Mouse (Mus musculus) gastrocnemius, postnatal 25 days (tissue): ENCODE results near the gene Phf1. TPM values are rescaled to one million over a fixed set of nuclear protein-coding genes. Genes with fewer than 3 reads are reported as not detected.
"Not testable (repeated sequence)": the region's sequence is repeated elsewhere in the genome, so short reads cannot be mapped to it uniquely, and the experiment has no call there.

Experiments
- DNase-seq: peaks from one replicate; pipeline ENCODE4 v3.0.0; 2022
- microRNA-seq, 2 experiments: library from miRNA; unstranded; fragments of <30 nt; microRNA quantifications; one replicate each; pipeline ENCODE4 v1.2.0; 2021; ENCODE audit warnings: borderline replicate concordance in 2 of 2
- total RNA-seq, 2 experiments: library from RNA; stranded (reverse); gene quantifications; 1 replicate in 1 of 2; 2 replicates in 1 of 2; pipeline ENCODE4 v1.2.3; 2021

Gene Phf1
- total RNA-seq, 2 experiments from 2014 or later, result 5.1 to 5.9 TPM

GRCm38 (mm10) chr17:26977354-26977753 lies 44.5 kb downstream of the Phf1 start:
- DNase-seq, result not testable (repeated sequence)

GRCm38 (mm10) chr17:26979426-26979825 lies 46.6 kb downstream of the Phf1 start:
- DNase-seq, result no peak

- DNase-seq, result no peak
Measured at GRCm38 (mm10) chr17:26981050-26981449, 48.2 kb downstream of the Phf1 start.

- no peak for DNase-seq
Measured at GRCm38 (mm10) chr17:26983382-26983781, 50.5 kb downstream of the Phf1 start.

GRCm38 (mm10) chr17:26985503-26986179 lies 52.8 kb downstream of the Phf1 start:
- DNase-seq, result no peak

Small RNA genes lying within 50 kb of the gene (microRNA-seq; reads per million reads assigned to microRNA genes)
- 0 reads per million in 2 experiments for gene Gm27775
- 0.53 to 1.5 reads per million in 2 experiments for gene Mir3083
- gene Mir6968, result 0.74 to 1.1 reads per million in 2 experiments

Other genes starting within 250 kb of the Phf1 start
- 10 to 100 TPM; 21.7 to 24.0 TPM for gene Crebrf, start 217.4 kb upstream of the Phf1 start, total RNA-seq
- gene Bnip1, start 152.0 kb upstream of the Phf1 start, total RNA-seq, result 10 to 100 TPM; 20.6 to 23.7 TPM
- not detected for gene Nkx2-5, start 88.0 kb upstream of the Phf1 start, total RNA-seq
- gene Kifc5b, start 16.0 kb upstream of the Phf1 start, total RNA-seq, result under 1 TPM; 0.31 to 0.56 TPM
- 10 to 100 TPM; 83.7 to 87.0 TPM for gene Cuta, start 6.5 kb downstream of the Phf1 start, total RNA-seq
- 1 to 10 TPM; 2.7 to 4.7 TPM for gene Syngap1, start 8.2 kb downstream of the Phf1 start, total RNA-seq
- under 1 TPM; 0.43 to 0.92 TPM for gene Zbtb9, start 40.1 kb downstream of the Phf1 start, total RNA-seq
- gene Bak1, start 96.0 kb downstream of the Phf1 start, total RNA-seq, result 10 to 100 TPM; 16.9 to 21.0 TPM
- gene Itpr3, start 124.3 kb downstream of the Phf1 start, total RNA-seq, result 1 to 10 TPM; 1.6 to 2.4 TPM
- 100 to 1,000 TPM; 356 to 366 TPM for gene Uqcc2, start 200.9 kb downstream of the Phf1 start, total RNA-seq
- 10 to 100 TPM; 73.4 to 94.9 TPM for gene Ip6k3, start 234.7 kb downstream of the Phf1 start, total RNA-seq